Mouse (Mus musculus) hindbrain, embryonic 11.5 days (tissue): ENCODE data around the gene Dus2. TPM values are rescaled to one million over a fixed set of nuclear protein-coding genes. Genes with fewer than 3 reads are reported as not detected.
A peak's percentile ranks its signal among the peaks of the same experiment; 100 is the strongest.
"Not testable (repeated sequence)": the region's sequence is repeated elsewhere in the genome, so short reads cannot be mapped to it uniquely, and the experiment has no call there.

Experiments
- ATAC-seq: fragments of 200-750 bp; cut with Nextera tagmentation; 2 replicates; pipeline ENCODE4 v1.8.0; 2017; ENCODE audit warnings: mild to moderate bottlenecking, moderate TSS enrichment, moderate library complexity; ENCODE audit not compliant: low FRiP score
- DNase-seq: peaks from one replicate; pipeline ENCODE4 v3.0.0-alpha.2; 2015; ENCODE audit warnings: low spot score
- H3K27ac ChIP-seq: fragments of 300-500 bp; sonication (generic); 2 replicates; pipeline ENCODE4 v1.5.1; 2014; ENCODE audit warnings: mild to moderate bottlenecking, low read depth, low read length
- H3K27me3 ChIP-seq: fragments of 300-500 bp; sonication (generic); 2 replicates; pipeline ENCODE4 v1.6.1; 2014; ENCODE audit warnings: mild to moderate bottlenecking, low read length, moderate library complexity, mixed read lengths; ENCODE audit not compliant: control insufficient read depth, insufficient read depth
- H3K36me3 ChIP-seq: fragments of 300-500 bp; sonication (generic); 2 replicates; pipeline ENCODE4 v1.6.1; 2014; ENCODE audit warnings: mild to moderate bottlenecking, low read length, moderate library complexity, mixed read lengths; ENCODE audit not compliant: control insufficient read depth, insufficient read depth
- H3K4me1 ChIP-seq: fragments of 300-500 bp; sonication (generic); replicated peaks from 2 replicates; pipeline ENCODE4 v1.6.1; 2014; ENCODE audit warnings: low read length, mixed read lengths; ENCODE audit not compliant: control insufficient read depth, insufficient read depth
- H3K4me2 ChIP-seq: fragments of 300-500 bp; sonication (generic); replicated peaks from 2 replicates; pipeline ENCODE4 v1.6.1; 2014; ENCODE audit warnings: mild to moderate bottlenecking, low read depth, low read length
- H3K4me3 ChIP-seq: fragments of 300-500 bp; sonication (generic); 2 replicates; pipeline ENCODE4 v1.5.1; 2014; ENCODE audit warnings: low read depth, low read length
- H3K9ac ChIP-seq: fragments of 300-500 bp; sonication (generic); 2 replicates; pipeline ENCODE4 v1.6.1; 2014; ENCODE audit warnings: low read depth, low read length
- H3K9me3 ChIP-seq: fragments of 300-500 bp; sonication (generic); 2 replicates; pipeline ENCODE4 v1.6.1; 2016; ENCODE audit warnings: low read length; ENCODE audit not compliant: control insufficient read depth
- WGBS: fragments of 180-500 bp; shearing (Covaris S2); extraction: QIAGEN DNeasy Blood & Tissue Kit; methylation state at CpG from one replicate; pipeline ENCODE4 v1.1.7; 2014; 5-methylcytosine and 5-hydroxymethylcytosine counted together
- polyA plus RNA-seq: library from polyadenylated mRNA; unstranded; fragments of >200 nt; fragmentation: Nextera tagmentation; extraction: Ambion mirVana; gene quantifications from 2 replicates; pipeline ENCODE4 v1.2.1, GENCODE M21; 2014

The Dus2 gene
- polyA plus RNA-seq, 1 experiment from 2014 or later: 22.0 TPM

- Histone ChIP-seq H3K9ac (no peak overlapping the region), H3K4me2 (no peak overlapping the region), H3K36me3 (no peaks in the 10 kb centered on the region), H3K4me3 (no peak overlapping the region), H3K27me3 (no peaks in the 10 kb centered on the region), H3K27ac (no peak overlapping the region), H3K4me1 (no peaks in the 10 kb centered on the region), H3K9me3 (no peaks in the 10 kb centered on the region)
- 89% methylated on average over 2 of the region's 2 CpGs for WGBS
- ATAC-seq (no peak), DNase-seq (no peak)
Measured at GRCm38 (mm10) chr8:105998971-105999370, 7.8 kb downstream of the Dus2 start.

DNA sequence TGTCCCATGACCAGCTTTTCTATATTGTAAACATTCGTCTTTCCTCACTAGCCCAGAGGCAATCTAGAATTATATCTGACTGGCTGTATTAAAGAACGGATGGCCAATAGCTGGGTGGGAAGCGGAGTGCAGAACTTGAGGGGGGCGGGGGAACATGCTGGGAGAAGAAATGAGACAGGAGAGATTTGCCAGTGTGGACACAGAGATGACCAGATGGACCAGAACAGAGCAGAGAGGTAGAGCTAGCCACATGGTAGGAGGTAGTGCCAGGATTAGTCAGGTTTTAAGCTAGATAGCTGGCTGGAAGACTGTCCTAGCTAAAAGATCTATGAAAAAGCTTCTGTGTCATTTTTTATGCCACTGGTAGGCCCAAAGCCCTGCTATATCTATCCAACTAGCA, 10.8 kb downstream of the Dus2 start:
- no peaks in the 10 kb centered on the region for H3K4me1 ChIP-seq
- no peaks in the 10 kb centered on the region for H3K36me3 ChIP-seq
- 83% methylated on average over 4 of the region's 4 CpGs for WGBS
- no peak overlapping the region for H3K27ac ChIP-seq
- no peak overlapping the region for H3K4me3 ChIP-seq
- no peaks in the 10 kb centered on the region for H3K9me3 ChIP-seq
- H3K27me3 ChIP-seq: no peaks in the 10 kb centered on the region
- no peak overlapping the region for H3K4me2 ChIP-seq
- ATAC-seq (no peak), DNase-seq (no peak)
- H3K9ac ChIP-seq: no peak overlapping the region

- H3K36me3 ChIP-seq: no peaks in the 10 kb centered on the region
- H3K27ac ChIP-seq: no peak overlapping the region
- DNase-seq (no peak), ATAC-seq (no peak)
- H3K4me3 ChIP-seq: no peak overlapping the region
- no peaks in the 10 kb centered on the region for H3K27me3 ChIP-seq
- WGBS: 79% methylated on average over 8 of the region's 8 CpGs
- no peak overlapping the region for H3K4me2 ChIP-seq
- no peaks in the 10 kb centered on the region for H3K9me3 ChIP-seq
- H3K9ac ChIP-seq: no peak overlapping the region
- no peaks in the 10 kb centered on the region for H3K4me1 ChIP-seq
Measured at GRCm38 (mm10) chr8:106004538-106005207, 13.5 kb downstream of the Dus2 start.

GRCm38 (mm10) chr8:106005875-106006274, 14.7 kb downstream of the Dus2 start, which contains the start of gene Dpep2nb:
Gene Dpep2nb (minus strand): TSS chr8:106005975.
- Histone ChIP-seq H3K27me3 (no peaks in the 10 kb centered on the region), H3K4me2 (no peak within 1 kb of the TSS), H3K4me3 (no peak within 1 kb of the TSS), H3K36me3 (no peaks in the 10 kb centered on the region), H3K9ac (no peak within 1 kb of the TSS), H3K4me1 (peaks cover 6% of the 10 kb centered on the region; the same call in 1 of the 2 replicates), H3K27ac (no peak within 1 kb of the TSS), H3K9me3 (no peaks in the 10 kb centered on the region)
- 83% methylated on average over 4 of the region's 4 CpGs for WGBS
- DNase-seq (no peak), ATAC-seq (no peak)

- WGBS: 88% methylated on average over 4 of the region's 4 CpGs
- Histone ChIP-seq H3K9ac (no peak overlapping the region), H3K4me2 (no peak overlapping the region), H3K4me3 (no peak overlapping the region), H3K4me1 (peaks cover 6% of the 10 kb centered on the region; the same call in 1 of the 2 replicates), H3K36me3 (no peaks in the 10 kb centered on the region), H3K9me3 (no peaks in the 10 kb centered on the region), H3K27ac (no peak overlapping the region), H3K27me3 (no peaks in the 10 kb centered on the region)
- ATAC-seq (no peak), DNase-seq (no peak)
Measured at GRCm38 (mm10) chr8:106006413-106006812, 15.3 kb downstream of the Dus2 start.

- H3K4me3 ChIP-seq: no peak overlapping the region
- no peaks in the 10 kb centered on the region for H3K36me3 ChIP-seq
- no peak overlapping the region for H3K27ac ChIP-seq
- H3K27me3 ChIP-seq: no peaks in the 10 kb centered on the region
- no peak overlapping the region for H3K9ac ChIP-seq
- ATAC-seq (no peak), DNase-seq (no peak)
- peaks cover 6% of the 10 kb centered on the region; the same call in 1 of the 2 replicates for H3K4me1 ChIP-seq
- 79% methylated on average over 3 of the region's 3 CpGs for whole genome bisulfite sequencing
- H3K9me3 ChIP-seq: no peaks in the 10 kb centered on the region
- no peak overlapping the region for H3K4me2 ChIP-seq
Measured at GRCm38 (mm10) chr8:106007135-106007534, 16.0 kb downstream of the Dus2 start.

DNA sequence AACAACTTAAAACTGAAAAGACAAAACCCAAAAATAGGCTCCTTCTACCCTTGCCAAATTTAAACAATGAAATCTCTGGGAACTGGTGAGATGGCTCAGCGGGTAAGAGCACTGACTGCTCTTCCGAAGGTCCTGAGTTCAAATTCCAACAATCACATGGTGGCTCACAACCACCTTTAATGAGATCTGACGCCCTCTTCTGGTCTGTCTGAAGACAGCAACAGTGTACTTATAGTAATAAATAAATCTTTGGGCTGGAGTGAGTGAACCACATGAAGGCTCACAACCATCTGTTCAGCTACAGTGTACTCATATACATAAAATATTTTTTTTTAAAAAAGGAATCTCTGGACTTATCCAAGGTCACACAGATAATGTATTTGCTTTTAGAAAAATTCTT, 16.8 kb downstream of the Dus2 start:
- not testable (repeated sequence) for H3K27ac ChIP-seq, H3K4me1 ChIP-seq, H3K9ac ChIP-seq, H3K36me3 ChIP-seq, H3K4me3 ChIP-seq, H3K27me3 ChIP-seq, DNase-seq, H3K4me2 ChIP-seq, H3K9me3 ChIP-seq, ATAC-seq
- WGBS: 68% methylated on average over 3 of the region's 3 CpGs

DNA sequence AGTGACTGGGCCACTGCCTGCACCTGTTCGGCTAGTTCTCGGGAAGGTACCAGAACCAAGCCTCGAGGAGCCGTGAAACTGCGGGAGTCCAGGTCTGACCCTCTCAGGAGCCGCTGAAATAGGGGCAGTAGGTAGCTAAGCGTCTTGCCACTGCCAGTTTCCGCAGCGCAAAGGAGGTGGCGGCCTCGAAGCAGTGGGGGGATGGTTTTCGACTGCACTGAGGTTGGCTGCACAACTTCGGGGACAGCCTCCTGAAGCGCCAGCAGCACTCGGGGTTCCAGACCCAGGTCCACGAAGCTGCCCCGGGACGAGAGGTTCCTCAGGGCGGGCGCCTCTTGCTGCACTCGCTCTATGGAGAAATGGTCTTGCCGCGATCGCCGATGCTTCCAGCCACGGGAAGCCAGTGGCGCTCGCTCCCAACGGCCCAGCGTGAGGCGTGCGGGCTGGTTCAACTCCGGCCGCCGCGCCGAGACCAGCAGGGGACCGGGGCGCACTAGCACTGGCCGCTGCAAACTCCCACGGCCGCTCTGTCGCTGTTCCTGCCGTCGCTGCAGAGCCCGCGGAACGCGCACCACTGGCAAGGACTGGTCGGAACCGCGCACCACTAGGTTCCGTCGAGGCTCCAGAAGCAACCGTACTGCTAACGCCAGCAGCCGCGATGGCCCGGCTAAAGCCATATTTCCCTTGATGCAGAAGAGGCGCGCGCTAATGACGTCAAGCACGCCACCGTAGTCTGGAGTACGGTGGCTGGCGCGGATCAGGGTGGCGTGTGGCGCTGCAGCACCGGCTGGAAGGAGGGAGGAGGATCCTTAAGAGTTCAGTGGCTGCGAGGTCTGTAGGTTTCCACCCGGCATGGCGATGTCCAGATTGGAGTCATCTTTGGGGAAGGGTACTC, 19.9 kb downstream of the Dus2 start:
- Histone ChIP-seq H3K4me2 (peak overlapping the region; percentile 93), H3K9me3 (no peaks in the 10 kb centered on the region), H3K4me3 (peak overlapping the region; percentile 94), H3K9ac (peak overlapping the region; percentile 90), H3K36me3 (no peaks in the 10 kb centered on the region), H3K27me3 (no peaks in the 10 kb centered on the region), H3K27ac (no peak overlapping the region), H3K4me1 (peaks cover 6% of the 10 kb centered on the region; the same call in 1 of the 2 replicates)
- ATAC-seq (peak; percentile 95), DNase-seq (peak; percentile 96)
- 2% methylated on average over 67 of the region's 74 CpGs for WGBS
